Mouse (Mus musculus) left cerebral cortex, adult 2 months (tissue): ENCODE measurements around the gene Rimbp2. TPM values are rescaled to one million over a fixed set of nuclear protein-coding genes. Genes with fewer than 3 reads are reported as not detected.
"Not testable (repeated sequence)": the region's sequence is repeated elsewhere in the genome, so short reads cannot be mapped to it uniquely, and the experiment has no call there.

Source experiments
- DNase-seq, 2 experiments: peaks; one replicate each; pipeline ENCODE4 v3.0.0; 2021 to 2022; ENCODE audit warnings: low spot score in 2 of 2, mixed read lengths in 1 of 2; ENCODE audit errors: extremely low spot score in 1 of 2
- H3K27ac ChIP-seq: fragments of 200-600 bp; 2 replicates; pipeline ENCODE4 v1.8.1; 2022
- H3K4me3 ChIP-seq: fragments of 200-600 bp; 2 replicates; pipeline ENCODE4 v1.8.1; 2022
- CTCF ChIP-seq: fragments of 200-600 bp; IDR thresholded peaks from 2 replicates; pipeline ENCODE4 v1.8.1; 2022; ENCODE audit warnings: antibody characterized with exemption, mild to moderate bottlenecking, moderate library complexity
- intact Hi-C: fragments of 180-260 bp; cut with DNase I; formaldehyde crosslinking; loops from one replicate; pipeline ENCODE4 v1.15.1; 2025
- total RNA-seq, 2 experiments: library from RNA; stranded (reverse); gene quantifications; 2 replicates each; pipeline ENCODE4 v1.2.3; 2021

The Rimbp2 gene
- total RNA-seq, 2 experiments from 2014 or later, result 142 to 147 TPM

DNA sequence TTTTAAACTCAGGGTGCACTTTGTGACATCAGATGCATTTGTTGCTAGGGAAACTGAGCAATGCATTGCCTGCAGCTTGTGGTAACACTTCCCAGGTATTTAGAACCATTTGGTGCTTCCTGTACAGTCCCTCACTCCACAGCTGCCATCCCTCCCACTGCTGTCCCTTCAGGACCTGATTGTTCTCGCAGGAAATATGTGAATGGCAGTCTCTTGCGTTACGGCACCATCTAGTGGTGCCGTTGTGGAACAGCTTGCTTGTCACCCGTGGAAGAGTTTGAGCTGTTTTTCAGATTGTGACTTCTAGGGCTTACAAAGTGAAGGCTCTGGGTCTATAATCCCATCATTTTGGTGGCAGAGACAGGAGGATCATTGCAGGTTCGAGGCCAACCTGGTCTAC, 219.3 kb downstream of the Rimbp2 start:
- no peak overlapping the region for H3K27ac ChIP-seq
- no peak overlapping the region for H3K4me3 ChIP-seq
- DNase-seq, result peak in 1 of 2 experiments; percentile 65
- peak; percentile 96 for TF ChIP-seq CTCF
- intact Hi-C loops, result loop anchor here (1.0 kb wide), 1 partner anchor 212 kb away; no protein-coding TSS in a partner anchor

DNA sequence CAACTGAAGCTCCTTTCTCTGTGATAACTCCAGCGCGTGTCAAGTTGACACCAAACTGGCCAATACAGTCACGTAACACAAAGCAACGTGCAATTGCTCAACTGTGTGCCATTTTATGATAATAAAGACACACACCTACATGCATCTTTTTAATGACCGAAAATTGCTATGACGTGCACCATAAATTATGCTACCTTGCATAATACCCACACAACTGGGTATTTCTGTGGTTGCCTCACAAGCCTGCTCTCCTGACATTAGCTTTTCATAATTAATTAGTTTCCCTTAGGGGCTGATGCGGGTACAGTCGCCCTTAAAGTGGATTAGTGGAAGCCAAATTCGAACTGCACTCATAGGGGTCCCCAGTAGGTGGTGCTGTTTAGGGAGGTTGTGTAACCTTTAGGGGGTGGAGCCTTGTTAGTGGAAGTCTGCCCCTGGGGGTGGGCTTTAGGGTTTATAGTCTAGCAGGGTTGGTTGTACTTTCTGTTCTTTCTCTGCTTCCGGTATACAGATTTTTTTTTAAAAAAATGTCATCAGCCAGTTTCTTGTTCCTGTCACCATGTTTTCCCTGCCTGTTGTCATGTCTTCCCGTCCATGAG, 220.8 kb downstream of the Rimbp2 start:
- DNase-seq, result no peak
- Histone ChIP-seq H3K27ac (no peak overlapping the region), H3K4me3 (no peak overlapping the region)
- TF ChIP-seq CTCF, result peak; percentile 33
- intact Hi-C loops, result no loop called here

DNA sequence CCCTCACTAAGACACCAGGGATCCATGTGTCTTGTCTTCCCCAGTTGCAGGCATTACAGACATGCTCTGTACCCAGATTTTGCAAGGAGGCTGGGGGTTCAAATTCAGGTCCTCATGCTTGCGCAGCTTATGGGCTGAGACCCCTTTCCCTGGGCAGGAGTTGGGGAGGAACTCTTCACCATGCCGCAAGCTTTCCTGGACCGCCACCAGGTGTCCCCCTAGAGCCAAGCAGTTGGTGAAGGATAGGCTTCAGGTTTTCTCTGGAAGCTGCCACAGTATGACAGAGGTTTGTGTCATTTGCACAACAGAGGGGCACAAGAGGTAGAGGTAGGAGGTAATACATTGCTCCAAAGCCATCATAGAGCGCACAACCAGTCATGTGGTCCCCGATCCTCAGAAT, 222.7 kb downstream of the Rimbp2 start:
- intact Hi-C loops, result loop anchor here (2.0 kb wide), 2 partner anchors 240 to 250 kb away; no protein-coding TSS in a partner anchor
- no peak overlapping the region for H3K4me3 ChIP-seq
- H3K27ac ChIP-seq, result no peak overlapping the region
- TF ChIP-seq CTCF, result peak; percentile 80
- DNase-seq, result peak; percentile 32 to 46

DNA sequence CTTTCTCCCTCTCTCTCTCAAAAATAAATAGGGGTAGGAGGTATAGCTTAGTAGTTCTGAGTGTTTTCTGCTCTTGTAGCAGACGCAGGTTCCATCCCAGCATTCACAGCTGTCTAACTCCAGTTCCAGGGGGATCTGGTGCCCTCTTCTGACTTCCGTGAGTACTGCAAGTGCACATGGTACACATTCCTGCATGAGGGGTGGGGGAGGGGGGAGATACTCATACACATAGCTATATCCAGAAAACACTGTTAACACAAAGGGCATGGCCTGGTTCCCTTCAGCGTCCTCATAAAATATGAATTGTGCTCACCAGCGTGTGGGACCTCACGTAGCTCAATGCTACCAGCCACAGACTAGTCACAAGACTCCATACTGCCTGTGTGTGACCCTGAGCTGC, 223.9 kb downstream of the Rimbp2 start:
- intact Hi-C loops, result no loop called here
- TF ChIP-seq CTCF, result peak; percentile 23
- Histone ChIP-seq H3K27ac (no peak overlapping the region), H3K4me3 (no peak overlapping the region)
- no peak for DNase-seq

DNA sequence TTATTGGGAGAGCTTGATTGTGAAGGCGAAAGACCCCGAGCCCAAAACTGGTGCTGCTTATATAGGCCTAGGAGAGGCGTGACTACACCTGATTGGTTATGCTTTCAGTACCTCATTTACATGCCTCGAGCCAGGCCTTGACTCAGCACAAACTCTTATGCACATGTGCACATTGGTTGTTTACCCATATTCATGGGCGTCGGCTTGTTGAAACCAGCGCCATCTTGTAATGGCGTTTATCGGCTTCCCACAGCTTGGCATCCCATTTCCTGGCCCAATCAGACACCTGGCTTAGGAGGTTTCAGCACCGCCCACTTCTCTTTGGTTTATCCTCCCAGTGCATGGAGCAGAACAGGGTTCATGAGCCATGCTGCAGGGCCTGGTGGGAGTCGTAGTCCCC, 232.8 kb downstream of the Rimbp2 start:
- DNase-seq, H3K27ac ChIP-seq, intact Hi-C loops, H3K4me3 ChIP-seq: not testable (repeated sequence)

DNA sequence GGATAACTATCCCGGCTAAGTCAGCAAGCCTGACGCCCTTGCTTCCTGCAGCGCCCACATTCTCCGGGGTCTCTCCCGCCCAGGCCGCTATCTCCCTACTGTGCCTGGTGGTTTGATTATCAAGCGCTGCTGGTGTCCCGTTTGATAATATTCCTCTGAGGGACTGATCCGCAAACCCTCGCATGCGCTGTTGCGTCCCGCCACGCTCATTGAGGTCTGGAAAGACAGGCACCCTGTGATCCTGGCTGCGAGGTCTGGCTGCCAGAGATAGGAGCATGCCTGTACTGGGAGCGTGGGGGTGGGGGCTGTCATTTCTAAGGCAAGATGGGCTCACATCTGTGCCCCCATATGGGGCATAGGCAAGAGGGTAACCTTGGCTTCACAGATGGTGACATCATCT, 238.1 kb downstream of the Rimbp2 start:
- Histone ChIP-seq H3K27ac (no peak overlapping the region), H3K4me3 (no peak overlapping the region)
- TF ChIP-seq CTCF, result no peak
- DNase-seq, result no peak
- intact Hi-C loops, result no loop called here

DNA sequence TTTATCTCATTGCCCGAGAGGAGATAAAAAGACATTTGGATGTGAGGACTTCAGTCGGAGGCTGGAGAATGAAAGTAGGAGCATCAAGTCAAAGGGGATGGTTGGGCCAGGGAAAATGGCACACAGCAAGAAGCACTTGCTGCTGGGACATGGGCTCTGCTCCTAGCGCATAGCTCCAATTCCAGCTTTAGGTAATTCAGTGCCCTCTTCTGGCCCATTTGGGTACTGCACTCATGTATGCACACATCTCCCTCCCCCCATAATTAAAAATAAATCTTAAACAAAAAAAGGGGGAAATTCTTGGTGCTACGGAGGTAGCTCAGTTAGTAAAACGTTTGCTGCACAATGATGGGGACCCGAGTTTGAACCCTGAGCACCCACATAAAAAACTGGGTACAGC, 241.4 kb downstream of the Rimbp2 start:
- TF ChIP-seq CTCF, result peak; percentile 55
- H3K4me3 ChIP-seq, result no peak overlapping the region
- H3K27ac ChIP-seq, result no peak overlapping the region
- intact Hi-C loops, result loop anchor here (5.0 kb wide), 1 partner anchor 190 kb away; no protein-coding TSS in a partner anchor
- no peak for DNase-seq

DNA sequence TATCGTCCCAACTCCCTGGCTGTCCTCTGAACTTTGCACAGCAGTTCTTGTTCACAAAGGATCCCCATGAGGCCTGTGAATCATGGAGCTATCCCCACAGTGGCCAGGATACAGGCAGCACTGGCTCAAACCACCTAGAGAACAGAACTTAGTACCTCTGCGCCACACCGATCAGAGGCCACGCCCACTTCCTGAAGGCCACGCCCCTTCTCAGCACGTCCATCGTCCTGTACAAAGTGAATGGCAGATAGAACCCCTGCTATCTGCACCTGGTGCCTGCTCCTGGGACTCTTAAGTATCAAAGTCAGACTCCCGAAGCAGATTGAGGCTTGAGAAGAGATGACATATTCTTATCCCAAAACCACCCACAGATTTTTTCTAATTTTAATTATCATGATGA, 242.7 kb downstream of the Rimbp2 start:
- DNase-seq, result no peak
- intact Hi-C loops, result loop anchor here (5.0 kb wide), 1 partner anchor 188 kb away; no protein-coding TSS in a partner anchor
- Histone ChIP-seq H3K27ac (no peak overlapping the region), H3K4me3 (no peak overlapping the region)
- TF ChIP-seq CTCF, result no peak

DNA sequence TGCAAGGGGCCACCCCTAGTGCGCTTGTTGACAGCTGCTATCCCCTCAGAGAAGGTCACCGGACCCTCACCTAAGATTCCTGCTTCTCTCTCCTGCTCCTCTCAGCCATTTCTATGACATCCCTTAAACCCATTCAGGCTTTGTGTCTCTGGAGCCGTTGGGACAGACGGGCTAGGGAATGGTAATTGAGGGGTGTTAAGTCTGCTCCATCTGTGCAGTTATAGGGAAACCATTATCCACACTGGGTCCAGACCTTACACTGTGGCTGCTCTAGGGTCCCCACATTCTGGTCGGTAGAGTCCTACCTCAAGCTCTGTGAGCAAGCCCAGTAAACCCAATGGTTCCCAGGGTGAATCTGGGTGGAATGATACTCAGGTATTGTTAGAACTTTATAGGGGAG, 244.4 kb downstream of the Rimbp2 start:
- no peak for TF ChIP-seq CTCF
- intact Hi-C loops, result no loop called here
- Histone ChIP-seq H3K27ac (no peak overlapping the region), H3K4me3 (no peak overlapping the region)
- no peak for DNase-seq

Other genes with a start within 250 kb of the Rimbp2 start
- gene Stx2, start 55.1 kb upstream of the Rimbp2 start, total RNA-seq, result 10 to 100 TPM; 17.8 to 21.8 TPM
- 100 to 1,000 TPM; 152 to 166 TPM for gene Ran, start 66.6 kb upstream of the Rimbp2 start, total RNA-seq
- gene Adgrd1, start 143.3 kb upstream of the Rimbp2 start, total RNA-seq, result 1 to 10 TPM; 2.9 to 3.9 TPM